Mouse (Mus musculus) left cerebral cortex, adult 18-20 months (tissue): Measurements from ENCODE around the gene Pou6f2. TPM values are rescaled to one million over a fixed set of nuclear protein-coding genes. Genes with fewer than 3 reads are reported as not detected.
A peak's percentile ranks its signal among the peaks of the same experiment; 100 is the strongest.

Source experiments
- DNase-seq, 2 experiments: peaks; one replicate each; pipeline ENCODE4 v3.0.0; 2021 to 2022; ENCODE audit warnings: low spot score in 2 of 2, mixed read lengths in 1 of 2
- long read RNA-seq, 2 experiments: library from polyadenylated mRNA; stranded (forward); transcript quantifications; one replicate each; pipeline ENCODE4 v2.0.0; 2021
- total RNA-seq, 2 experiments: library from RNA; stranded (reverse); gene quantifications; 2 replicates each; pipeline ENCODE4 v1.2.3; 2021

Pou6f2 gene
- 1 to 10 TPM; 2.9 to 3.8 TPM for total RNA-seq
- long read RNA-seq, experiment 1, partial matches to known transcripts, result 1 of 1 reads
- long read RNA-seq, experiment 1, other reads (novel, unspliced or antisense), result 0 of 1 reads
- long read RNA-seq, experiment 2, partial matches to known transcripts, result 0 of 1 reads
- long read RNA-seq, experiment 2, other reads (novel, unspliced or antisense), result 1 of 1 reads

GRCm38 (mm10) chr13:18397586-18397985 lies at the start of gene Pou6f2:
TSS of gene Pou6f2 (minus strand) at chr13:18397686.
- no peak for DNase-seq

GRCm38 (mm10) chr13:18439858-18440257 lies 42.4 kb upstream of the Pou6f2 start:
- DNase-seq, result no peak

- no peak for DNase-seq
Observed at GRCm38 (mm10) chr13:18387673-18388072, 9.8 kb downstream of the Pou6f2 start.

- no peak for DNase-seq
Observed at GRCm38 (mm10) chr13:18363373-18363772, 34.1 kb downstream of the Pou6f2 start.

- DNase-seq, result no peak
Observed at GRCm38 (mm10) chr13:18344580-18345333, 52.7 kb downstream of the Pou6f2 start.

GRCm38 (mm10) chr13:18338910-18339501 lies 58.5 kb downstream of the Pou6f2 start:
- peak; percentile 3 to 13 for DNase-seq

GRCm38 (mm10) chr13:18338022-18338421 lies 59.5 kb downstream of the Pou6f2 start:
- peak; percentile 12 to 19 for DNase-seq

GRCm38 (mm10) chr13:18334035-18334434 lies 63.5 kb downstream of the Pou6f2 start:
- DNase-seq, result no peak

- DNase-seq, result no peak
Observed at GRCm38 (mm10) chr13:18332596-18332995, 64.9 kb downstream of the Pou6f2 start.

GRCm38 (mm10) chr13:18323980-18324678 lies 73.4 kb downstream of the Pou6f2 start:
- DNase-seq, result no peak

GRCm38 (mm10) chr13:18323407-18323806 lies 74.1 kb downstream of the Pou6f2 start:
- DNase-seq, result no peak

GRCm38 (mm10) chr13:18312613-18313012 lies 84.9 kb downstream of the Pou6f2 start:
- no peak for DNase-seq

GRCm38 (mm10) chr13:18309024-18309423 lies 88.5 kb downstream of the Pou6f2 start:
- no peak for DNase-seq

- no peak for DNase-seq
Observed at GRCm38 (mm10) chr13:18306506-18307145, 90.9 kb downstream of the Pou6f2 start.

GRCm38 (mm10) chr13:18299966-18300365 lies 97.5 kb downstream of the Pou6f2 start:
- no peak for DNase-seq

- DNase-seq, result no peak
Observed at GRCm38 (mm10) chr13:18293438-18293837, 104.0 kb downstream of the Pou6f2 start.

GRCm38 (mm10) chr13:18290253-18290914 lies 107.1 kb downstream of the Pou6f2 start:
- no peak for DNase-seq

- no peak for DNase-seq
Observed at GRCm38 (mm10) chr13:18287536-18287935, 110.0 kb downstream of the Pou6f2 start.

- no peak for DNase-seq
Observed at GRCm38 (mm10) chr13:18282361-18282982, 115.0 kb downstream of the Pou6f2 start.

GRCm38 (mm10) chr13:18281084-18281483 lies 116.4 kb downstream of the Pou6f2 start:
- peak; percentile 14 to 45 for DNase-seq
